Mouse (Mus musculus) midbrain, embryonic 11.5 days (tissue): ENCODE measurements at regions not wholly inside any gene's neighbourhood (a gene's known extent, or its start where the extent isn't known, plus 50 kb on each side); places are given as distances from the start of the nearest gene placed in this dataset.

Experiments used
- ATAC-seq: fragments of 200-750 bp; cut with Nextera tagmentation; 2 replicates; pipeline ENCODE4 v1.8.0; 2017; ENCODE audit warnings: moderate TSS enrichment, moderate library complexity; ENCODE audit not compliant: low FRiP score
- DNase-seq: peaks from one replicate; pipeline ENCODE4 v3.0.0; 2015; ENCODE audit warnings: low spot score; ENCODE audit errors: missing footprints
- H3K27ac ChIP-seq: fragments of 300-500 bp; sonication (generic); 2 replicates; pipeline ENCODE4 v1.5.1; 2014; ENCODE audit warnings: low read depth, low read length
- H3K27me3 ChIP-seq: fragments of 300-500 bp; sonication (generic); 2 replicates; pipeline ENCODE4 v1.6.1; 2014; ENCODE audit warnings: mild to moderate bottlenecking, low read length, moderate library complexity, mixed read lengths; ENCODE audit not compliant: control insufficient read depth, insufficient read depth
- H3K36me3 ChIP-seq: fragments of 300-500 bp; sonication (generic); 2 replicates; pipeline ENCODE4 v1.6.1; 2014; ENCODE audit warnings: mild to moderate bottlenecking, low read length, moderate library complexity, mixed read lengths; ENCODE audit not compliant: control insufficient read depth, insufficient read depth
- H3K4me1 ChIP-seq: fragments of 300-500 bp; sonication (generic); 2 replicates; pipeline ENCODE4 v1.6.1; 2014; ENCODE audit warnings: low read length; ENCODE audit not compliant: control insufficient read depth, insufficient read depth
- H3K4me2 ChIP-seq: fragments of 300-500 bp; sonication (generic); 2 replicates; pipeline ENCODE4 v1.6.1; 2014; ENCODE audit warnings: mild to moderate bottlenecking, moderate library complexity
- H3K4me3 ChIP-seq: fragments of 300-500 bp; sonication (generic); 2 replicates; pipeline ENCODE4 v1.5.1; 2014; ENCODE audit warnings: low read depth, low read length
- H3K9ac ChIP-seq: fragments of 300-500 bp; sonication (generic); 2 replicates; pipeline ENCODE4 v1.6.1; 2014; ENCODE audit warnings: low read length
- H3K9me3 ChIP-seq: fragments of 300-500 bp; sonication (generic); 2 replicates; pipeline ENCODE4 v1.6.1; 2016; ENCODE audit warnings: low read length; ENCODE audit not compliant: control insufficient read depth
- WGBS: fragments of 180-500 bp; shearing (Covaris S2); extraction: QIAGEN DNeasy Blood & Tissue Kit; methylation state at CpG from one replicate; pipeline ENCODE4 v1.1.7; 2014; 5-methylcytosine and 5-hydroxymethylcytosine counted together

GRCm38 (mm10) chr8:64389488-64389887 lies 183.4 kb upstream of the Tll1 start:
- Histone ChIP-seq H3K4me3 (no peak overlapping the region), H3K4me1 (no peaks in the 10 kb centered on the region), H3K27me3 (no peaks in the 10 kb centered on the region), H3K9me3 (no peaks in the 10 kb centered on the region), H3K9ac (no peak overlapping the region), H3K27ac (no peak overlapping the region), H3K4me2 (no peak overlapping the region), H3K36me3 (no peaks in the 10 kb centered on the region)
- DNase-seq (no peak), ATAC-seq (no peak)
- WGBS, result 69% methylated on average over 5 of the region's 5 CpGs

- H3K27ac ChIP-seq, result no peak overlapping the region
- H3K9ac ChIP-seq, result no peak overlapping the region
- H3K4me3 ChIP-seq, result no peak overlapping the region
- H3K4me1 ChIP-seq, result no peaks in the 10 kb centered on the region
- no peaks in the 10 kb centered on the region for H3K27me3 ChIP-seq
- 79% methylated on average over 2 of the region's 2 CpGs for WGBS
- ATAC-seq (no peak), DNase-seq (no peak)
- no peaks in the 10 kb centered on the region for H3K36me3 ChIP-seq
- no peak overlapping the region for H3K4me2 ChIP-seq
- no peaks in the 10 kb centered on the region for H3K9me3 ChIP-seq
Observed at GRCm38 (mm10) chr8:64388299-64388698, 182.2 kb upstream of the Tll1 start.

GRCm38 (mm10) chr8:64379732-64380349 lies 173.8 kb upstream of the Tll1 start:
- ATAC-seq, result no peak
- WGBS, result 86% methylated on average over 9 of the region's 9 CpGs
- no peaks in the 10 kb centered on the region for H3K9me3 ChIP-seq

GRCm38 (mm10) chr8:64377830-64378229 lies 171.8 kb upstream of the Tll1 start:
- Histone ChIP-seq H3K27ac (no peak overlapping the region), H3K4me3 (no peak overlapping the region), H3K9me3 (no peaks in the 10 kb centered on the region), H3K4me2 (no peak overlapping the region), H3K4me1 (no peaks in the 10 kb centered on the region), H3K27me3 (no peaks in the 10 kb centered on the region), H3K9ac (no peak overlapping the region), H3K36me3 (no peaks in the 10 kb centered on the region)
- DNase-seq (no peak), ATAC-seq (no peak)
- 85% methylated on average over 2 of the region's 2 CpGs for WGBS

More at GRCm38 (mm10) chr8:64379732-64380349, 173.8 kb upstream of the Tll1 start:
- Histone ChIP-seq H3K36me3 (no peaks in the 10 kb centered on the region), H3K27ac (no peak overlapping the region), H3K4me2 (no peak overlapping the region), H3K4me3 (no peak overlapping the region), H3K4me1 (no peaks in the 10 kb centered on the region), H3K9ac (no peak overlapping the region), H3K27me3 (no peaks in the 10 kb centered on the region)
- no peak for DNase-seq

GRCm38 (mm10) chr8:64375509-64375908 lies 169.4 kb upstream of the Tll1 start:
- no peak overlapping the region for H3K27ac ChIP-seq
- H3K36me3 ChIP-seq, result no peaks in the 10 kb centered on the region
- no peaks in the 10 kb centered on the region for H3K27me3 ChIP-seq
- H3K9me3 ChIP-seq, result no peaks in the 10 kb centered on the region
- no peaks in the 10 kb centered on the region for H3K4me1 ChIP-seq
- DNase-seq (no peak), ATAC-seq (no peak)
- H3K4me2 ChIP-seq, result no peak overlapping the region
- H3K9ac ChIP-seq, result no peak overlapping the region
- no peak overlapping the region for H3K4me3 ChIP-seq
- WGBS, result 93% methylated on average over 4 of the region's 4 CpGs

- no peak for ATAC-seq
- 75% methylated on average over 5 of the region's 5 CpGs for WGBS
Observed at GRCm38 (mm10) chr8:64374980-64375379, 168.9 kb upstream of the Tll1 start.

GRCm38 (mm10) chr8:64369973-64370372 lies 163.9 kb upstream of the Tll1 start:
- WGBS, result 50% methylated on average over 6 of the region's 6 CpGs
- H3K4me2 ChIP-seq, result no peak overlapping the region
- no peaks in the 10 kb centered on the region for H3K9me3 ChIP-seq
- H3K27me3 ChIP-seq, result no peaks in the 10 kb centered on the region
- no peak overlapping the region for H3K27ac ChIP-seq
- no peak for ATAC-seq
- no peaks in the 10 kb centered on the region for H3K4me1 ChIP-seq
- no peak overlapping the region for H3K4me3 ChIP-seq
- no peak for DNase-seq
- no peak overlapping the region for H3K9ac ChIP-seq
- H3K36me3 ChIP-seq, result no peaks in the 10 kb centered on the region

More at GRCm38 (mm10) chr8:64374980-64375379, 168.9 kb upstream of the Tll1 start:
- Histone ChIP-seq H3K9ac (no peak overlapping the region), H3K36me3 (no peaks in the 10 kb centered on the region), H3K9me3 (no peaks in the 10 kb centered on the region), H3K27me3 (no peaks in the 10 kb centered on the region), H3K4me2 (no peak overlapping the region), H3K4me3 (no peak overlapping the region), H3K27ac (no peak overlapping the region), H3K4me1 (no peaks in the 10 kb centered on the region)
- DNase-seq, result no peak

GRCm38 (mm10) chr8:64367906-64368305 lies 161.8 kb upstream of the Tll1 start:
- Histone ChIP-seq H3K9me3 (no peaks in the 10 kb centered on the region), H3K9ac (no peak overlapping the region), H3K27ac (no peak overlapping the region), H3K27me3 (no peaks in the 10 kb centered on the region), H3K4me2 (no peak overlapping the region), H3K4me1 (no peaks in the 10 kb centered on the region), H3K4me3 (no peak overlapping the region), H3K36me3 (no peaks in the 10 kb centered on the region)
- ATAC-seq, result no peak
- DNase-seq, result no peak
- WGBS, result 97% methylated on average over 4 of the region's 4 CpGs

GRCm38 (mm10) chr8:64366974-64367266 lies 160.8 kb upstream of the Tll1 start:
- DNase-seq (no peak), ATAC-seq (no peak)
- 76% methylated on average over 9 of the region's 9 CpGs for WGBS
- Histone ChIP-seq H3K9ac (no peak overlapping the region), H3K4me1 (no peaks in the 10 kb centered on the region), H3K36me3 (no peaks in the 10 kb centered on the region), H3K27me3 (no peaks in the 10 kb centered on the region), H3K27ac (no peak overlapping the region), H3K4me2 (no peak overlapping the region), H3K9me3 (no peaks in the 10 kb centered on the region), H3K4me3 (no peak overlapping the region)
